Mouse (Mus musculus) liver, postnatal 0 days (tissue): ENCODE measurements at regions not wholly inside any gene's neighbourhood (a gene's known extent, or its start where the extent isn't known, plus 50 kb on each side); places are given as distances from the start of the nearest gene placed in this dataset.

Source experiments
- CTCF ChIP-seq: sonication (generic); IDR thresholded peaks from 2 replicates; pipeline ENCODE4 v1.5.1; 2016; ENCODE audit warnings: antibody characterized with exemption, low read depth
- EP300 ChIP-seq: IDR thresholded peaks from 2 replicates; pipeline ENCODE4 v1.6.1; 2016; ENCODE audit warnings: antibody characterized with exemption, low read depth, mild to moderate bottlenecking

- peak; percentile 79 for TF ChIP-seq CTCF
- TF ChIP-seq EP300 = no peak; the same call in 1 of the 2 replicates
These were observed 103.2 kb upstream of the Cwc22 start for GRCm38 (mm10) chr2:78049248-78049874.
